8 mouse cellular contexts compared by ENCODE assay signal in the genomic region with DNA sequence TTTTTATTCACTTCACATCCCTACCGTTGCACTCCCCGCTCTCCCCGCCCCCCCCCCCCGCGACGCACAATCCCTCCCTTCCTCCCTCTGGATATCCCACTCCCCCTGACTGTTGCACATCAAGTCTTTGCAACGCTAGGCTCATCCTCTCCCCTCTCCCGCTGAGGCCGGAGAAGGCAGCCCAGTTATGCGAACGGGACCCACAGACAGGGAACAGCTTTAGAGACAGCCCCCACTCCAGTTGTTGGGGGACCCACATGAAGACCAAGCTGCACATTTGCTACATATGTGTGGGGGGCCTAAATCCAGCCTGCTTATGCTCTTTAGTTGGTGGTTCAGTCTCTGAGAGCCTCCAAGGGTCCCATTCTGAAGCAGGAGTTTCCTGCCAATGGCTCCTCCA. TPM values are rescaled to one million over a fixed set of nuclear protein-coding genes. Genes with fewer than 3 reads are reported as not detected.
DNase-seq lines count a peak whose midpoint lies in the region; ATAC-seq and TF ChIP-seq lines count a peak whose summit lies in the region.

A gene (minus strand): TSS at position 59 of the 400 bp plus-strand sequence.

- H3K79me3 ChIP-seq in C2C12 (ENCODE audit: low read depth), result no peaks in the 10 kb centered on the region

- peaks cover 9% of the 10 kb centered on the region for H3K27me3 ChIP-seq in C2C12 (ENCODE audit: control insufficient read depth, insufficient read depth, insufficient read length)
- peaks cover 14% of the 10 kb centered on the region; the same call in 1 of the 2 replicates for H3K27me3 ChIP-seq in heart, embryonic 13.5 days (replicated peaks)
- H3K27me3 ChIP-seq in midbrain, embryonic 13.5 days, result peaks cover 5% of the 10 kb centered on the region; the same call in 1 of the 2 replicates

- H3K4me1 ChIP-seq in heart, embryonic 13.5 days, result peaks cover 20% of the 10 kb centered on the region
- H3K4me1 ChIP-seq in midbrain, embryonic 13.5 days (replicated peaks), result peaks cover 16% of the 10 kb centered on the region

- DNase-seq in frontal cortex, postnatal 14 days (ENCODE audit: low spot score in 2 of 2), result no peak
- DNase-seq in cerebellum, adult 9-11 months, result peak; percentile 50
- DNase-seq in left cerebral cortex, adult 2 months (ENCODE audit: extremely low spot score in 1 of 2, low spot score in 2 of 2), result peak; percentile 17 to 18
- no peak for DNase-seq in embryo, embryonic 11 days

- no peaks in the 10 kb centered on the region for H3K9me3 ChIP-seq in heart, embryonic 13.5 days
- H3K9me3 ChIP-seq in midbrain, embryonic 13.5 days, result no peaks in the 10 kb centered on the region

- TF ChIP-seq CTCF in C2C12 (IDR thresholded peaks at IDR 0.05; ENCODE audit: control insufficient read depth, insufficient read depth, insufficient read length), result no peak
- TF ChIP-seq CTCF in left cerebral cortex, adult 2 months (IDR thresholded peaks at IDR 0.05), result no peak

- intact Hi-C loops in left cerebral cortex, adult 2 months (cut with DNase I), result no loop called here

- peak within 1 kb of the TSS; percentile 86 for H3K9ac ChIP-seq in heart, embryonic 13.5 days
- H3K9ac ChIP-seq in midbrain, embryonic 13.5 days (replicated peaks), result peak within 1 kb of the TSS; percentile 90

- WGBS in heart, embryonic 13.5 days, result 0% methylated on average over 9 of the region's 11 CpGs
- WGBS in midbrain, embryonic 13.5 days, result 0% methylated on average over 11 of the region's 11 CpGs

- ATAC-seq in frontal cortex, adult (ENCODE audit: low TSS enrichment), result peak; percentile 26; the same call in 1 of the 2 replicates
- ATAC-seq in heart, embryonic 13.5 days (ENCODE audit: extremely low read depth, insufficient number of reproducible peaks, low FRiP score, low TSS enrichment), result peak; percentile 9; the same call in 1 of the 2 replicates
- ATAC-seq in midbrain, embryonic 13.5 days, result peak; percentile 85

- H3K36me3 ChIP-seq in C2C12 (ENCODE audit: control insufficient read depth, insufficient read depth), result no peaks in the 10 kb centered on the region
- peaks cover 14% of the 10 kb centered on the region for H3K36me3 ChIP-seq in heart, embryonic 13.5 days
- peaks cover 17% of the 10 kb centered on the region for H3K36me3 ChIP-seq in midbrain, embryonic 13.5 days

- peak within 1 kb of the TSS; percentile 91 for H3K4me2 ChIP-seq in heart, embryonic 13.5 days
- H3K4me2 ChIP-seq in midbrain, embryonic 13.5 days (replicated peaks), result peak within 1 kb of the TSS; percentile 82

- H3K27ac ChIP-seq in heart, embryonic 13.5 days (replicated peaks), result peak within 1 kb of the TSS; percentile 70
- H3K27ac ChIP-seq in left cerebral cortex, adult 2 months, result peak within 1 kb of the TSS; percentile 84
- H3K27ac ChIP-seq in midbrain, embryonic 13.5 days, result peak within 1 kb of the TSS; percentile 84

- peak within 1 kb of the TSS; percentile 85 for H3ac ChIP-seq in C2C12 (ENCODE audit: control insufficient read depth, insufficient read length, low read depth)

- peaks cover 9% of the 10 kb centered on the region for H3K79me2 ChIP-seq in C2C12 (ENCODE audit: control insufficient read depth, insufficient read depth)

- H3K4me3 ChIP-seq in C2C12 (ENCODE audit: insufficient read depth, poor library complexity, severe bottlenecking), result peak within 1 kb of the TSS; percentile 69
- H3K4me3 ChIP-seq in heart, embryonic 13.5 days, result peak within 1 kb of the TSS; percentile 81
- H3K4me3 ChIP-seq in left cerebral cortex, adult 2 months, result peak within 1 kb of the TSS; percentile 51
- peak within 1 kb of the TSS; percentile 67 for H3K4me3 ChIP-seq in midbrain, embryonic 13.5 days (replicated peaks)

TF ChIP-seq in C2C12, 6 proteins besides CTCF, POLR2A, EP300 and RAD21:
- no peak for TF ChIP-seq USF1 (IDR thresholded peaks at IDR 0.05; ENCODE audit: low read depth)
- TF ChIP-seq FOSL1 (IDR thresholded peaks at IDR 0.05; ENCODE audit: insufficient read depth, low read length, poor library complexity, severe bottlenecking), result no peak
- TF ChIP-seq MYOG (IDR thresholded peaks at IDR 0.05; ENCODE audit: control insufficient read depth, extremely low read depth, insufficient read length), result no peak
- TF ChIP-seq MYOD1 (IDR thresholded peaks at IDR 0.05; ENCODE audit: control insufficient read depth, insufficient read length, low read depth), result no peak
- TF ChIP-seq CEBPB (IDR thresholded peaks at IDR 0.05; ENCODE audit: low read depth), result no peak
- no peak for TF ChIP-seq MAX (IDR thresholded peaks at IDR 0.05)

RNA-seq across cellular contexts. Expression of the gene that starts here (rescaled TPM):
- polyA plus RNA-seq in C2C12 (2012; fragmentation: generic; extraction: Trizol), result 6.1 TPM
- 21.4 and 24.2 TPM in 2 replicates for polyA plus RNA-seq in heart, embryonic 13.5 days (2015; fragmentation: Nextera tagmentation; extraction: Ambion mirVana)
- total RNA-seq in left cerebral cortex, adult 2 months (2021), result 10 to 100 TPM; 30.2 to 30.6 TPM
- 48.6 and 55.3 TPM in 2 replicates for polyA plus RNA-seq in midbrain, embryonic 13.5 days (2015; fragmentation: Nextera tagmentation; extraction: Ambion mirVana)

Comparison
In these comparisons a context has a peak if more than half of its experiments do, and no peak if none do; other contexts are left out.
1. ATAC-seq: peak in every context shown above with its lines; median percentile 85 in midbrain, embryonic 13.5 days; 26 in frontal cortex, adult; 9 in heart, embryonic 13.5 days.
2. DNase-seq: peak in cerebellum, adult 9-11 months (single experiment) and left cerebral cortex, adult 2 months (2 of 2); none in frontal cortex, postnatal 14 days (0 of 2) and embryo, embryonic 11 days (single experiment).
3. Peak in every context shown above with its lines, with median percentiles within 50 percentile points of each other: H3K4me3 ChIP-seq and H3K27ac ChIP-seq.